Mouse (Mus musculus): Measurements from ENCODE around the gene Gm8237.
"Not testable (repeated sequence)": the region's sequence is repeated elsewhere in the genome, so short reads cannot be mapped to it uniquely, and the experiment has no call there.

Gene Gm8237

DNA sequence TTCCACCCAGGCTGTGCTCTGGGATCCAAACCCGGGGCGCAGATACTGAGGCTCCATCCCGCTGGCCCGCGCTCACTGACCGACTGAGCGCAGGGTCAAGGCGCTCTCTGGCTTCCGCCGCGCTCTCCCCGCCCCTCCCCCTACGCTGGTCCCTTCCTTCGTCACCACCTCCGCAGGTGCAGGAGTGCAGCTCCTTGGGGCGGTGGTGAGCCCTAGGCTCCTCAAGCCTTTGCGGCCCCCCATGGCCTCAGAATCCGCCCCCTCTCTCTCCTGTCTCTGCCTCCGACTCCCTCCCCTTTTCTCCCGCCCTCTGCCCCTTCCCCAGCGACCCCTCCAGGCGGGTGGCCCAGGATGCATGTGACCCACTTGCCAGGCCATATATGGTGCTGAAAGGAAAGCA, at the start of gene Gm8237:
TSS of gene Gm8237 (minus strand) at position 142 of the 400 bp plus-strand sequence.
- not testable (repeated sequence) for DNase-seq

DNA sequence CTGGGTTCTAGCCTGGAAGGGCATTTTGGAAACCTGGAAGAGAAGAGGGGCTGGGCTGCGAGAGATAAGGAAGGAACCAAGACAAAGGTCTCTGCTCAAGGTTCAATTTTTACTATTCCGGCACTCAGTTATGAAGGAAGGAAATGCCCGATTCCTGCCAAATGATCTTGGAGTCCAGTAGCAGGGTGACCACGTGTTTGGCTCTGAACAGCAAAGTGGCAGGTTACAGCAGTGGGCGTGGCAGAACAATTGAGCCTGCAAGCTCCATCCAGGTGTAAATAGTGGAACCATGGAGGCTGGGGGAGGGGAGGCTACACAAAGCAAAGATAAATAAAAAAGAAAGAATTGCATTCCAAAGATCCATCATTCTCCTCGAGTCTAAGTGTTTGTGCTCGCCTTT, 43.1 kb upstream of the Gm8237 start:
- DNase-seq, result not testable (repeated sequence)

DNA sequence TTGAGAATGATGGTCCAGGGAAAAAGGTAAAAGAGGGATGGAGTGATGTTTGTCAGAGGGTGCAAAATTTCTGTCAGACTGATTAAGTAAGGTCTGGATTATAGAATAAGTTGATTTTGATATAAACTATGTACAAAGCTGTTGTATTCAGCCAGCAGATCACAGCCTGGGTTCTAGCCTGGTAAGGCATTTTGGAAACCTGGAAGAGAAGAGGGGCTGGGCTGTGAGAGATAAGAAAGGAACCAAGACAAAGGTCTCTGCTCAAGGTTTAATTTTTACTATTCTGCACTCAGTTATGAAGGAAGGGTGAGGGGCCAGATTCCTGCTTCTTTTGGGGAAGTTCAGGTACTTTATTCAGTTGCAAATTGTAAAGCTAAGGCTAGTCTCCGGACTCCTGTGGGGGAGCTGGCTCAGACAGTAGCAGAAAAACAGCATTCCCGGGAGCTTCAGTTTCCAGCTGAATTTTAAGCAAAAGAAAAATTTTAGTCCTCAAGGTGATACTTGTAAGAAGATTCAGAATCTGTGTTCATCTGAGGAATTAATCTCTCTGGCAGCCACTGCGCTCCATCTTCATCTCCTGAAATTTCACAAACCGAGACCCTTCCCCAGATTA, 38.3 kb upstream of the Gm8237 start:
- not testable (repeated sequence) for DNase-seq

DNA sequence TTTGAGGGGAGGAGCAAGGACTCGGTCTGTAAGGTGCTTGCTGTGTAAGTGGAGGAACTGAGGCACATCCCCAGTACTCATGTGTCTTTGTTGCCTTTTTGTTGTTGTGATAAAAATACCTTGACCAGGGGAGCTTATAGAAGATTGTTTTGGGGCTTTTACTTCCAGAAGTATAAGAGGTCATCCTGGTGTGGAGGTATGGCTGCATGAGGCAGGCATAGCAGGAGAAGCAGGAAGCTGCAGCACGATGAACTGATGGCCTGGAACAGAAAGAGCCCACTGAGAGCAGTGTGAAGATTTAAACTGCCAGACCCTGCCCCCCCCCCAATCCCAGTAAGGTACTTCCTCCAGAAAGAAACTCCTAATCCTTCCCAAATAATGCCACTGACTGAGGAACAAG, 33.5 kb upstream of the Gm8237 start:
- not testable (repeated sequence) for DNase-seq

DNA sequence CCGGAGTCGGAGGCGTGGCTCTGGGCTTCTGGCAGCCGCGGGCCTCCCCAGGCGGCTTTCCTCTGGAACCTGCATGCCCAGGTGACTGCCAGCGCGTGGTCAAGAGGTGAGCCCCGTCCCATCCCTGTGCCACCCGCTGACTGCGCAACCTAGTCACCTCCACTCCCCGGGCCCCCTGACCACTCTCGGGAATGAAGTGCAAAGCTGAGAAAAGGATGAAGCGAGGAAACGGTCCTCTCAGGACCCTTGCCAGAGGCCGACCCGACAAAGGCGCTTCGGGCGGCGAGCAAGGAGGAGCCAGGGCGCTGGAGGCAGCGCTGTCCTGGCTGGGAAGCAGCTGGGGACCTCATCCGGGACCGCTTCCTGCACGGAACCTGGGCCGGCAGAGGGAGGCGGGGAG, 391 bp downstream of the Gm8237 start:
- DNase-seq, result not testable (repeated sequence)

DNA sequence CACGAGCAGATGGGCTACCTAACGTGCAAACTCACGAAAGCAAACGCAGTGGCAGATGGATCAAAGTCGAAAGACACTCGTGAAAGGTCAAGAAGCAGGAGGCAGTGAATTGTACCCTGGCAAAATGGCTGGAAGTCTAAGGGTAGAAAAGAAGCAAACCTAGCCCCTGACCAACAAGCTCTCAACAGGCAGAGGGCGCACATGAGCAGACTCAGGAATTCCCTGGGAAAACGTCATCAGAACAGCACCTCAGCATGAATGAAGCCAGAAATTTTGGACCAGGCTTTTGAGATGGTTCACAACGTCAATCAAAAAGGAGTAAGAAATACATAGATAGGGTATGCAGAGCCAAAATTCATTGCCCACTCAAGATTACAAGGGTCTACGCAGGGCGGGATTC, 1.0 kb downstream of the Gm8237 start:
- DNase-seq, result not testable (repeated sequence)

DNA sequence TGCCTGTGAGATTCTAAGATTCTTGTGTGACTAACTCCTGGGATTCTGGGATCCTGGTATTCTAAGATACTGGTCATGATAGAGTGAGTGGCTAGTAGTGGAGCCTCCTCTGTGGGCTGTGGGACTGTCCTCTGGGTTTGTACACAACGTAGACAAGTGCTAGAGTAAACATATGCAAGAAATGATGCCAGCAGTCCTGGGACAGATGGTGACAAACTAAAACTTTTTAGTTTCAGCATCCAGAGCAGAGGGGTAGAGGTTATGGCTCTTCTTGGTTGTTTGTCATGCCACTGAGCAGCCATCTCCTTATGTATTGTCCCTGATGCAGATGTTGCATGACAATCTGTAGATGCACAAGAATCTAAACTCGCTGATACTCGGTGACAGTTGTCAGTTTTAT, 24.3 kb downstream of the Gm8237 start:
- not testable (repeated sequence) for DNase-seq

DNA sequence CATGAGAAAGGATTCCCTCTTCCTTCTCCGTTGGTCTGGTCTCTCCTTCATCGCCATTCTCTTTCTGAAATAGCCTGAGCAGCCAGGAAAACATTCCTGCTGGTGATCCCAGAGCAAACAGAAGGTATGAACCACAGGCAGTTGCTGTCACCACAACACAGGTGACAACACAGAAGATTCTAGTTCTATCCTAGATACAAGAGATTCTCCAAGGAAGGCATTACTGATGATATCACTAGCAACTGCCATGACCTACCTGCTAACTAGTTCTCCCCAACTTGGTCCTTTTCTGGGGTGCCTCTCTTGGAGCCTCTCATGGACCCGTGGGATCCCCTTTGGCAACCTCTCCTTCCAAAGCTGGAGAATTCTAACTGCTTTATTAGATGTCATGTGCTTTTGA, 50.0 kb downstream of the Gm8237 start, which contains the start of gene Gm3424:
TSS of gene Gm3424 (minus strand) at position 101 of the 400 bp plus-strand sequence.
- not testable (repeated sequence) for DNase-seq

DNA sequence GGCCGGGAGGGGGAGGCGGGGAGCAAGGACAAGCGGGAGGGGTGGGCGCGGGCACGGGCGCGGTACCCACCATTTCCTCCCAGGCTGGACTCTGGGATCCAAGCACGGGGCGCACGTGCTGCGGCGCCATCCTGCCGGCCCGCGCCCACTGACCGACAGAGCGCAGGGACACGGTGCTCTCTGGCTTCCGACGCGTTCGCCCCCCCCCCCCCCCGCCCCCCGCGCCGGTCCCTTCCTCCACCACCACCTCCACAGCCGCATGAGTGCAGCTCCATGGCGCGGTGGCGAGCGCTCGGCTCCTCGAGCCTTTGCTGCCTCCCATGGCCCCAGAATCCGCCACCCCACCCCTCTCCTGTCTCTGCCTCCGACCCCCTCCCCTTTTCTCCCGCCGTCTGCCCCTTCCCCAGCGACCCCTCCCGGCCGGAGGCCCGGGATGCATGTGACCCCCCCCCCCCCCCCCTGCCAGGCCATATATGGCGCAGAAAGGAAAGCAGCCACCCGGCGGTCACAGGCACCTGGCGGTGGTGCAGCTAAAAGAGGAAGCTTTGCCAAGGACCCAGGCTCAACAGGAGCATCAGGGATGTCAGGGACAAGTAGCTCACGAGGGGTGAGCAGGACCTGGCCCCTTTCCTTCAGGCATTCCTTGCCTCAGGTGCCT, 67.4 kb downstream of the Gm8237 start:
- not testable (repeated sequence) for DNase-seq

Measured in kidney, adult 11 months (tissue).